Mouse (Mus musculus): ENCODE measurements at regions not wholly inside any gene's neighbourhood (a gene's known extent, or its start where the extent isn't known, plus 50 kb on each side); places are given as distances from the start of the nearest gene placed in this dataset.

DNA sequence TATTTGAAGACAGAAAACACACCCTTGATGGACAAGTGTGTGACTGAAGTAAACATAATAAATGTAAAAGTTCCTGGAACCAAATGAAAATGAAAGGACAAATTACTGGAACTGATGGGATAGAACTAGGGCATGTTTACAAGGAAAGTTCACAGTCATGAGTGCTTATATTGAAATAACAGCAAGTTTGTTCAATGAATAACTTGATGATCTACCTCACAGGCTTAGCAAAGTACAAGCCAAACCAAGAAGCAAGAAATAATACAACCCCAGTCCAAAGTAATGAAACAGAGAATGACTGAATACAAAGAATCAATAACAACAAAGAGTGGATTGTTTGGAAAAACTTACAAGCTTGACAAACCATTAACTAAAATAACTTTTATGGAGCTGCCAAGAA is 56.2 kb downstream of the Gm379 start:
- no peak for DNase-seq (ENCODE audit: low spot score in 2 of 2)

DNA sequence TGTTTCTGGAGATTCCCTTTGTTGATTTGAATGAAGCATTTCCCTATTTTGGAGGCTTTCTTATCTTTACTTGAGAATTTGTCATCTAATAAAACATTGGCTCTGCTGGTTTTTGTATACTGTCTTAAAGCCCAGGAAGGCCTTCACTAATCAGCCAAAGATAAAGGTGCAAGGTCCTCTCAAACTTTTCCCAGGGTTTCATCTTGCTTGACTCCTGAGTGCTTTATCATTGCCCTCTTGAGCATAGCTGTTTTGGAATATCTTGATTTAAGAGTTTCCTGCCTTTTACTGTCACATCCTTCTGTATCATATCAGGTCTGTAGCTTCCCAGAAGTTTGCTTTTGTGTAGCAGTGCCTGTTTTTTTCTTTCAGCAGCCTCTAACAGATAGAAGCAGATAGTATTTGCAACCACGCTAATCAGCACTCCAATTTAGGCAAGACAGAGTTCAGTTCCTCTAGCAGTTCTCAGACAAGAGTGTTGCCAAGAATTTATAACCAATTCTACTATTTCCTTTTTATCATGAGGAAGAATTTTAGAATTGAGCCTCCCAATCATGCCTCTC is 64.7 kb downstream of the Gm379 start:
- DNase-seq (ENCODE audit: low spot score in 2 of 2), result no peak

DNA sequence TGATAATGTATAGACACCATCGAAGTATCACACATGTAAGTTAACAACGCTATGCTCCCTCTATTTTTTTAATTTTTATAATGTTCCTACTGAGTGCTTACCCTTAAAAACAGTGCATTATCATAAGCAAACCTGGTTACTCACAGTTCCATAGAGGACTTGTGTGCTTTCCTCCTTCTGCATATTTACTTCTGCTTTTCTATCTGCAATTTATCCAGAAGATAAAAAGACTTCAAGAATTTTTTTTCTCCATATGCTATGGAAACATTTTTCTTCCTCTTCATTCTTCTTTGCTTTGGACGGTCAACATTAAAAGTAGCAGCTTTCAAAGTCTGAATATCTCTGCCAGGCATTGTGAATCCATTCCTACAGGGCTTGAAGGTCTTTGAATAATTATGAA is 102.7 kb downstream of the Gm379 start:
- DNase-seq (ENCODE audit: low spot score in 2 of 2), result no peak

DNA sequence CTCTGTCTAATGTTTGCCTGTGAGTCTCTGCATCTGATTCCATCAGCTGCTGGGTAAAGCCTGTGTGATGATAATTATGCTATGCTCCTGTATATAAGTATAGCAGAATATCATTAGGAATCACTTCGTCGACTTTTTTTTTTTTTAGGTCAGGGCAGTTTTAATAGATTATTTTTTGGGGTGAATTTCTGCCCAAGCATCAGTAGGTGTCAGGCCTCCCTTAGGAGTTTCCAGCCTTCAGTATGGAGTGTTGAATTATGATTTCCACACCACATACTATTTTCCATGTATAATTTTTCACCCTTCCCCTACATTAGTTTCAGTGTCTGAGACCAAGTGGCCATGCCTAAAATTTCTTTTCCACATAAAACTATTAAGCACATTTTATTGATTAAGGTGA is 121.5 kb downstream of the Gm379 start:
- DNase-seq (ENCODE audit: low spot score in 2 of 2), result no peak

DNA sequence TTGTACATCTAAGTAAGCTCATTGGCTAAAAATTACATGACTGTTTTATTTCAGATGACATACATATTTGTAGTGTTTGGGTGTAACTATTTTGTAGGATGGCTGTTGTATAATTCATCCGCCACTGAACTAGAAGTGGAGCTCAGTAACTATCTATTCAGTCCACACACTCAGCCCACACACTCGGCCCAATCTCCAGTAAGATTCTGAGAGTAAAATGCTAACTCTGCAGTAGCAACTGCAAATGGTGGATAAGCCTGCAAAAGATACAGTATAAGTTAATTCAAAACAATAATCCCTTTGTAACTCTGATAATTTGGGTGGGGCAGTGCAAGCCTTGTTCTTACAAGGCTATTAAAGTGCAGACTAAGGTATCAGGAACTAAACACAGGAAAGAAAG is 123.3 kb downstream of the Gm379 start:
- DNase-seq (ENCODE audit: low spot score in 2 of 2), result peak in 1 of 2 experiments; percentile 3

DNA sequence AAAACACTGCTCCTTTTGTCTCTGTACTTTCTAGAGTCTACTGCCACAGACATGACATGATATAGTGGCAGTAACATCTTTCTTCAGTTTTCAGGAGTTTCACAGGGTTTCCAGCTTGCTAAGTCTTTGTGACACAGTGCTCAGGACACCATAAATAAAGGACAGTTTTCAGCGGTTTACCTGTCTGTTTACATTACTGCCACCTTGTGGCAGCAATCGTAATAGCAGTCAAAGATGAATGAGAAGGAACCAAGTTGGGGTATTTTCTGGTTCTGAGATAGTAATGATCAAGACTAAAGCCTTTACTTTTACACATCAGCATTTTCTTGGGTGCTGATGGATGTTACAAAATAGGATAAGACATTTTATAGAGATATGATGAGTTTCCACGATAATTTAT is 127.7 kb downstream of the Gm379 start:
- peak; percentile 8 to 48 for DNase-seq (ENCODE audit: low spot score in 2 of 2)

Measured in frontal cortex, postnatal 36 days (tissue).